Mouse (Mus musculus) heart, postnatal 0 days (tissue): Measurements from ENCODE around the gene Serinc1. TPM values are rescaled to one million over a fixed set of nuclear protein-coding genes. Genes with fewer than 3 reads are reported as not detected.

Experiments used
- ATAC-seq: fragments of 200-750 bp; cut with Nextera tagmentation; 2 replicates; pipeline ENCODE4 v1.8.0; 2017; ENCODE audit warnings: low read depth, moderate number of reproducible peaks, moderate library complexity; ENCODE audit not compliant: insufficient read depth
- DNase-seq: peaks from one replicate; pipeline ENCODE4 v3.0.0-alpha.2; 2016; ENCODE audit warnings: low spot score
- H3K27ac ChIP-seq: fragments of 300-500 bp; sonication (generic); 2 replicates; pipeline ENCODE4 v1.5.1; 2014; ENCODE audit warnings: low read depth, mild to moderate bottlenecking
- H3K27me3 ChIP-seq: fragments of 300-500 bp; sonication (generic); 2 replicates; pipeline ENCODE4 v1.6.1; 2014; ENCODE audit warnings: low read length, mixed read lengths; ENCODE audit not compliant: control insufficient read depth, insufficient read depth
- H3K36me3 ChIP-seq: fragments of 300-500 bp; sonication (generic); replicated peaks from 2 replicates; pipeline ENCODE4 v1.6.1; 2014; ENCODE audit warnings: low read length, mixed read lengths; ENCODE audit not compliant: control insufficient read depth, insufficient read depth
- H3K4me1 ChIP-seq: fragments of 300-500 bp; sonication (generic); 2 replicates; pipeline ENCODE4 v1.6.1; 2014; ENCODE audit warnings: antibody characterized with exemption; ENCODE audit not compliant: control insufficient read depth, insufficient read depth
- H3K4me2 ChIP-seq: fragments of 300-500 bp; sonication (generic); 2 replicates; pipeline ENCODE4 v1.6.1; 2014; ENCODE audit warnings: low read depth, mild to moderate bottlenecking, low read length, moderate library complexity
- H3K4me3 ChIP-seq: fragments of 300-500 bp; sonication (generic); 2 replicates; pipeline ENCODE4 v1.5.1; 2014; ENCODE audit warnings: low read depth, low read length
- H3K9ac ChIP-seq: fragments of 300-500 bp; sonication (generic); replicated peaks from 2 replicates; pipeline ENCODE4 v1.6.1; 2014; ENCODE audit warnings: low read depth, low read length, mixed read lengths
- H3K9me3 ChIP-seq: fragments of 300-500 bp; sonication (generic); replicated peaks from 2 replicates; pipeline ENCODE4 v1.6.1; 2016; ENCODE audit warnings: low read length; ENCODE audit not compliant: control insufficient read depth
- CTCF ChIP-seq: IDR thresholded peaks from 2 replicates; pipeline ENCODE4 v1.5.1; 2016; ENCODE audit warnings: antibody characterized with exemption, control low read depth, low read depth
- EP300 ChIP-seq: IDR thresholded peaks from 2 replicates; pipeline ENCODE4 v1.6.1; 2016; ENCODE audit warnings: antibody characterized with exemption, low read depth
- whole genome bisulfite sequencing: fragments of 180-500 bp; shearing (Covaris S2); extraction: QIAGEN DNeasy Blood & Tissue Kit; methylation state at CpG from one replicate; pipeline ENCODE4 v1.1.7; 2014; 5-methylcytosine and 5-hydroxymethylcytosine counted together
- polyA plus RNA-seq: library from polyadenylated mRNA; unstranded; fragments of >200 nt; fragmentation: Nextera tagmentation; extraction: Ambion mirVana; gene quantifications from 2 replicates; pipeline ENCODE4 v1.2.1, GENCODE M21; 2015
- total RNA-seq: library from RNA; depleted of rRNA; stranded (reverse); fragments of >200 nt; gene quantifications from 2 replicates; pipeline ENCODE4 v1.2.3, GENCODE M21; 2014; ENCODE audit warnings: low replicate concordance; rRNA removed

Serinc1 gene
- total and polyA plus RNA-seq, 2 experiments from 2014 or later = 145 to 158 TPM

DNA sequence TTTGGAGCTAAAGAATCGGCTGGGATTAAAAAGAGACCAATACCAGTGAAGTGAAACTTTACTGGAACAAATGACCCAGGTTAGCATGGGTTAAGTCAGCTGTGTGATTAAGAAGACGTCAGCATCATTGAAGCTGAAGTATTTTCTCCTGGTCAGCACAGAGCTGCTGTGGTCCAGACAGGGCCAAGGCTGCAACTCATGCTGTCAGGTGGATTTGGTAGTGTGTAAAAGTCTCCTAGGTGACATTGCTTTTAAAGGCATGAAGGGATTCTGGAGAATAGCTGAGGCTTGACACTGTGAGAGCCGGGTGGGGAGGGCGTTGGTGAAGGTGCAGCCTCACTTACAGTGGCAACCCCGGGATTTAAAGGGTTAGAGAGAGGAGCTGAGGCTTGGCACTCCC is 50.6 kb downstream of the Serinc1 start:
- TF ChIP-seq CTCF = no peak
- ATAC-seq = no peak
- WGBS = 44% methylated on average over 5 of the region's 5 CpGs

DNA sequence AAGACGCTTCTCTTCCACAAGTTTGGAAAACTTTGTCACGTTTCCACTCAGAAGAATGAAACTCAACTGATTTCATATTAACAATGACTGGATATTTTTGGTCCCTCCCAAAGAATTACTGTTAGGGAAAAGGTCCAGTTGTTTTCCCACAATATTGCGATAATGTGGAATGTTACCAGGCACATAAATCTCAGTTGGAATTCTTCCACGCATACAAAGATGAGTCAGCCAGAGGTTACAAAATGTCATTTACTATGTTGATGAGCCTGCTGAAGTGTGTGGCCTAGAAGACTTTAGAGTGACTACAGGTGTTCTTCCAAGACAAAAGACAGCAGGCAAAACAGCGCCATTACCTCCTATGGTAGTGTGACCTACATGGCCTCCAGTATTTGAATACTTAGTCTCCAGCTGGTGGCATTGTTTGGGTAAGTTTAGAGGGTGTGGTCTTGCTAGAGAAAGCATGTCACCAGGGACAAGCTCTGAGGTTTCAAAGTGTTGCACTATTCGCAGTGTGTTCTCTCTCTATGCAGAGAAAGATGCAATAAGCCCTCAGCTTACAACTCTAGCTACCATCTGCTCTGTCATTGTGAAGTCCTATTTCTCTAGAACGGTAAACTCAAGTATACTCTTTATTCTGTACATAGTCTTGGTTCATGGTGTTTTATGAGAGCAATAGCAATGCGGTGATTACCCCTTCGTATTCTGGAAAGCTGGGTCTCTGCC is 55.0 kb downstream of the Serinc1 start:
- no peak overlapping the region for H3K27ac ChIP-seq
- TF ChIP-seq CTCF = no peak
- TF ChIP-seq EP300 = no peak
- no peaks in the 10 kb centered on the region for H3K36me3 ChIP-seq
- H3K9me3 ChIP-seq = no peaks in the 10 kb centered on the region
- no peak for DNase-seq
- H3K4me1 ChIP-seq = no peaks in the 10 kb centered on the region
- H3K9ac ChIP-seq = no peak overlapping the region
- no peak overlapping the region for H3K4me3 ChIP-seq
- 81% methylated on average over 9 of the region's 9 CpGs for WGBS
- no peak for ATAC-seq
- H3K27me3 ChIP-seq = no peaks in the 10 kb centered on the region
- no peak overlapping the region for H3K4me2 ChIP-seq

More for the DNA sequence above, 50.6 kb downstream of the Serinc1 start:
- Histone ChIP-seq H3K27ac (no peak overlapping the region), H3K36me3 (no peaks in the 10 kb centered on the region), H3K9me3 (no peaks in the 10 kb centered on the region), H3K4me1 (no peaks in the 10 kb centered on the region), H3K4me2 (no peak overlapping the region), H3K9ac (no peak overlapping the region), H3K4me3 (no peak overlapping the region), H3K27me3 (no peaks in the 10 kb centered on the region)
- no peak for DNase-seq

Other genes starting within 250 kb of the Serinc1 start
- gene Hsf2, start 46.1 kb downstream of the Serinc1 start, total RNA-seq = 22.3 and 31.2 TPM in 2 replicates
- gene Hsf2, start 46.1 kb downstream of the Serinc1 start, polyA plus RNA-seq = 24.7 and 25.5 TPM in 2 replicates
- not detected in 2 replicates for gene Pkib, start 99.5 kb upstream of the Serinc1 start, total RNA-seq
- 2.5 and 2.6 TPM in 2 replicates for gene Pkib, start 99.5 kb upstream of the Serinc1 start, polyA plus RNA-seq